Mouse (Mus musculus) heart, adult 2 months (tissue): ENCODE results near the gene Cacna1i.

Experiments used
- CTCF ChIP-seq: fragments of 200-600 bp; IDR thresholded peaks from 2 replicates; pipeline ENCODE4 v1.8.1; 2022; ENCODE audit warnings: antibody characterized with exemption, mild to moderate bottlenecking, moderate library complexity
- EP300 ChIP-seq: fragments of 200-500 bp; IDR thresholded peaks from 2 replicates; pipeline ENCODE4 v1.6.1; 2011; ENCODE audit warnings: low read depth, low read length, control low read depth; ENCODE audit not compliant: insufficient read depth
- POLR2A ChIP-seq: fragments of 200-500 bp; IDR thresholded peaks from 2 replicates; pipeline ENCODE4 v1.6.1; 2011; ENCODE audit warnings: mild to moderate bottlenecking, low read depth, low read length, control low read depth; ENCODE audit not compliant: insufficient read depth

- TF ChIP-seq CTCF (no peak), POLR2A (no peak), EP300 (no peak)
Observed at GRCm38 (mm10) chr15:80334766-80335165, 47.7 kb downstream of the Cacna1i start.
